Mouse (Mus musculus): ENCODE results near the gene Atf6.

DNA sequence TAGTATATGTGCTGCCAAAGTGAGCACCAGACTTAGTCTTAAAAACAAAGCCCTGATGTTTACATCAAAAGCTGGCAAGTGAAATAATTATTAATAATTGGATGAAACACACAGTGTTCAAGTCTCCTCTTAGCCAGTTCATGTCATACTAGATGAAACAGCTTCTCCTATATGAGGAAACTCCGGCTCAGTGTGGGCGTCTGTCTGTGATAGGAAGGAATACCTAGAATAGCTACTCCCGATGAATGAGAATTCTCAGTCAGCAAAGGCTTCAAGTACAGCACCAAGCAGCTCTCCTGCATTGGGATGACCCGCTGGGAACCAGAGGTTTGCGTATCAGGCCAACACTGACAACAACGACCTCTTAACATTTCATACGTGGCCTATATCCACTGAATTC, 115.8 kb downstream of the Atf6 start:
- TF ChIP-seq CTCF (IDR thresholded peaks at IDR 0.05; ENCODE audit: low read depth) (no peak), EP300 (IDR thresholded peaks at IDR 0.05; ENCODE audit: low read depth) (no peak)
